Mouse (Mus musculus) liver, adult 2 months (tissue): ENCODE measurements around the gene Fut11. TPM values are rescaled to one million over a fixed set of nuclear protein-coding genes. Genes with fewer than 3 reads are reported as not detected.

ENCODE experiments used
- DNase-seq: peaks from one replicate; pipeline ENCODE4 v3.0.0-alpha.2; 2011; ENCODE audit warnings: low read depth, low spot score; ENCODE audit errors: extremely low read depth
- H3K27ac ChIP-seq: fragments of 200-500 bp; replicated peaks from 2 replicates; pipeline ENCODE4 v1.5.1; 2012; ENCODE audit warnings: low read depth, mild to moderate bottlenecking, control low read depth, inconsistent platforms, low read length; ENCODE audit not compliant: insufficient read depth
- H3K27me3 ChIP-seq: fragments of 200-500 bp; 2 replicates; pipeline ENCODE4 v1.6.1; 2012; ENCODE audit warnings: mild to moderate bottlenecking, moderate library complexity, low read length, inconsistent platforms; ENCODE audit not compliant: control insufficient read depth, insufficient read depth
- H3K36me3 ChIP-seq: fragments of 200-500 bp; 2 replicates; pipeline ENCODE4 v1.6.1; 2012; ENCODE audit warnings: low read length, inconsistent platforms; ENCODE audit not compliant: control insufficient read depth, insufficient read depth
- H3K4me1 ChIP-seq: fragments of 200-500 bp; 2 replicates; pipeline ENCODE4 v1.6.1; 2011; ENCODE audit warnings: low read length; ENCODE audit not compliant: control insufficient read depth, insufficient read depth
- H3K4me3 ChIP-seq: fragments of 200-500 bp; 2 replicates; pipeline ENCODE4 v1.5.1; 2011; ENCODE audit warnings: low read depth, mild to moderate bottlenecking, control low read depth, low read length, moderate library complexity; ENCODE audit not compliant: insufficient read depth
- H3K79me2 ChIP-seq: fragments of 200-500 bp; 2 replicates; pipeline ENCODE4 v1.6.1; 2012; ENCODE audit warnings: inconsistent platforms, mild to moderate bottlenecking, low read length, moderate library complexity; ENCODE audit not compliant: control insufficient read depth, insufficient read depth
- H3K9ac ChIP-seq: fragments of 200-500 bp; 2 replicates; pipeline ENCODE4 v1.6.1; 2012; ENCODE audit warnings: low read depth, mild to moderate bottlenecking, control low read depth, inconsistent platforms, low read length
- CTCF ChIP-seq: fragments of 200-500 bp; IDR thresholded peaks from 2 replicates; pipeline ENCODE4 v1.5.1; 2011; ENCODE audit warnings: low read depth, low read length, control low read depth
- POLR2A ChIP-seq: fragments of 200-500 bp; IDR thresholded peaks from 2 replicates; pipeline ENCODE4 v1.6.1; 2011; ENCODE audit warnings: low read length, control low read depth; ENCODE audit not compliant: insufficient read depth; ENCODE audit errors: extremely low read depth
- WGBS: fragments of 180-500 bp; shearing (Covaris S2); methylation state at CpG from one replicate; pipeline ENCODE4 v1.1.7; 2018; 5-methylcytosine and 5-hydroxymethylcytosine counted together
- polyA plus RNA-seq: library from polyadenylated mRNA; depleted of rRNA; stranded (reverse); fragments of >200 nt; gene quantifications from 2 replicates; pipeline ENCODE4 v1.2.3, GENCODE M21; 2012
- total RNA-seq: library from RNA; depleted of rRNA; stranded (reverse); fragments of >200 nt; gene quantifications from 2 replicates; pipeline ENCODE4 v1.2.3, GENCODE M21; 2014

Gene Fut11
- total and polyA plus RNA-seq, 2 experiments, result 3.3 to 3.8 TPM

- no peak overlapping the region; the same call in 1 of the 2 replicates for H3K27ac ChIP-seq
- H3K27me3 ChIP-seq, result no peaks in the 10 kb centered on the region
- WGBS, result 72% methylated on average over 13 of the region's 13 CpGs
- no peak for TF ChIP-seq CTCF
- TF ChIP-seq POLR2A, result no peak
- DNase-seq, result no peak
- peaks cover 57% of the 10 kb centered on the region for H3K36me3 ChIP-seq
- H3K4me3 ChIP-seq, result peak overlapping the region; percentile 69
- no peak overlapping the region for H3K9ac ChIP-seq
- no peaks in the 10 kb centered on the region; the same call in 1 of the 2 replicates for H3K4me1 ChIP-seq
- peaks cover 19% of the 10 kb centered on the region; the same call in 1 of the 2 replicates for H3K79me2 ChIP-seq
These were observed 434 bp upstream of the Fut11 start for GRCm38 (mm10) chr14:20694185-20694883.

DNA sequence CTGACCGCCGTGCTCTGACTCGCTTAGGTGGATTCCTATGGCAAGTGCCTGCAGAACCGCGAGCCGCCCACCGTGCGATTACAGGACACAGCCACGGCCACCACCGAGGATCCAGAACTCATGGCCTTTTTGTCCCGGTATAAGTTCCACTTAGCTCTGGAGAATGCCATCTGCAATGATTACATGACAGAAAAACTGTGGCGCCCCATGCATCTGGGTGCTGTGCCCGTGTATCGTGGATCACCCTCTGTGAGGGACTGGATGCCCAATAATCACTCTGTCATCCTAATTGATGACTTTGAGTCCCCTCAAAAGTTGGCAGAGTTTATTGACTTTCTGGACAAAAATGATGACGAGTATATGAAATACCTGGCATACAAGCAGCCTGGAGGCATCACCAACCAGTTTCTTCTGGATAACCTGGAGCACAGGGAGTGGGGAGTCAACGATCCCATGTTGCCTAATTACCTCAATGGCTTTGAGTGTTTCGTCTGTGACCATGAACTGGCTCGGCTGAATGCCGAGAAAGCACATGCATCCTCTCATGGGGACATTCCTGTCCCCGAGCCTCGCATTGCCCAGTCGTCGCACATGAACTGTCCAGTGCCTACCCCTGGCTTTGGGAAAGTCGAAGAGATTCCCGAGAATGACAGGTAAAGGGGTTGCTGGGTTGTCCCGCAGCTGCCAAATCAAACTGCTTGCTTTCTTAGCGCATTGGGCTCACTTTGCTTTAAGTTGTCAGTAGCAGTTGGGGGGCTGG is 1.2 kb downstream of the Fut11 start:
- WGBS, result 66% methylated on average over 27 of the region's 27 CpGs
- Histone ChIP-seq H3K27ac (no peak overlapping the region), H3K4me3 (peak overlapping the region; percentile 69), H3K9ac (peak overlapping the region; percentile 23; the same call in 1 of the 2 replicates), H3K27me3 (no peaks in the 10 kb centered on the region), H3K36me3 (peaks cover 44% of the 10 kb centered on the region), H3K79me2 (peaks cover 22% of the 10 kb centered on the region; the same call in 1 of the 2 replicates), H3K4me1 (peaks cover 2% of the 10 kb centered on the region)
- no peak for DNase-seq
- TF ChIP-seq CTCF, result no peak
- no peak for TF ChIP-seq POLR2A

- H3K9ac ChIP-seq, result no peak overlapping the region
- no peak overlapping the region for H3K4me3 ChIP-seq
- H3K27me3 ChIP-seq, result no peaks in the 10 kb centered on the region
- H3K4me1 ChIP-seq, result peaks cover 5% of the 10 kb centered on the region
- no peak overlapping the region for H3K27ac ChIP-seq
- DNase-seq, result no peak
- TF ChIP-seq CTCF, result peak; percentile 22; the same call in 1 of the 2 replicates
- no peak for TF ChIP-seq POLR2A
- peaks cover 36% of the 10 kb centered on the region for H3K36me3 ChIP-seq
- H3K79me2 ChIP-seq, result peaks cover 26% of the 10 kb centered on the region; the same call in 1 of the 2 replicates
- WGBS, result 54% methylated on average over 1 of the region's 1 CpGs
These were observed 2.2 kb downstream of the Fut11 start for GRCm38 (mm10) chr14:20696986-20697385.

DNA sequence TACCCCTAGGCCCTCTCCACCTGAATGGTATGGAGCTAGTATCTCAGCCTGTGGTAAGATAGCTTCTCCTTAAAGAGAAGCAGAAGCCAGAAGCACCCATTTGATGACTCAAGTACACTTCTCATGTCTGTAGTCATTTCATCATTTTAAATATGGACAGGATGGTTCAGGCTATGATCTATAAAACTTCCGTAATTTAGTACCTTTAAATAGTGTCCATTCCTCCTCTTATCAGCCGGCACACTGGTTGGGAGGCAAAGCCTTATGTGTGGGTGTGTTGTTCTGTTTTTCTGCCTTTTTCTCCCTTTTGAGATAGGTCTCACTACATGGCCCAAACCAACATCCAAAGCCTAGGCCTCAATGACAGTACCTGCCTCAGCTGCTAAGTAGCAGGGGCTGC is 3.7 kb downstream of the Fut11 start:
- peaks cover 26% of the 10 kb centered on the region; the same call in 1 of the 2 replicates for H3K79me2 ChIP-seq
- no peak overlapping the region for H3K9ac ChIP-seq
- H3K36me3 ChIP-seq, result peaks cover 22% of the 10 kb centered on the region; the same call in 1 of the 2 replicates
- TF ChIP-seq POLR2A (no peak), CTCF (no peak)
- 67% methylated on average over 2 of the region's 2 CpGs for WGBS
- H3K4me1 ChIP-seq, result peaks cover 5% of the 10 kb centered on the region
- DNase-seq, result no peak
- H3K4me3 ChIP-seq, result no peak overlapping the region
- H3K27me3 ChIP-seq, result no peaks in the 10 kb centered on the region
- no peak overlapping the region for H3K27ac ChIP-seq

DNA sequence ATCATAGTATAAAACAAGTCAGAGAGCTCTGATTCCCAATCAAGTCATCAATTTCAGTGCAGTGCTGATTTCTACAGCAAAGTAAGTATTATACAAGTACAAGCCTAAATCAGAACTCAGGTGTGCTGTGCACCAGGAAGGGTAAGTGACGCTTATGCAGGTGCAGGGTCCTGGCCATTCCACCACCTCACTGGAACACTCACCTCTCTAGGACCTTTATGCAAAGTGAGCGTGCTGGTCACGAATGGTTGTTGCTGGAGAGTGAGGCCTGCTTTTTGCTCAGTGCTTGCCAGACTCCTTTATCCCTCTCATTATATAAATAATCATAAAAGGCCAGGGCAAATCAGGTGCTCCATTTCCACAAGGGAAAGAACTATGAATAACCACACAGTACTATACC is 5.6 kb downstream of the Fut11 start:
- H3K9ac ChIP-seq, result no peak overlapping the region
- TF ChIP-seq POLR2A (no peak), CTCF (no peak)
- no peaks in the 10 kb centered on the region for H3K27me3 ChIP-seq
- H3K79me2 ChIP-seq, result peaks cover 21% of the 10 kb centered on the region; the same call in 1 of the 2 replicates
- H3K4me3 ChIP-seq, result no peak overlapping the region
- peaks cover 5% of the 10 kb centered on the region for H3K4me1 ChIP-seq
- no peak for DNase-seq
- no peak overlapping the region for H3K27ac ChIP-seq
- H3K36me3 ChIP-seq, result peaks cover 17% of the 10 kb centered on the region; the same call in 1 of the 2 replicates
- 82% methylated on average over 3 of the region's 3 CpGs for WGBS

DNA sequence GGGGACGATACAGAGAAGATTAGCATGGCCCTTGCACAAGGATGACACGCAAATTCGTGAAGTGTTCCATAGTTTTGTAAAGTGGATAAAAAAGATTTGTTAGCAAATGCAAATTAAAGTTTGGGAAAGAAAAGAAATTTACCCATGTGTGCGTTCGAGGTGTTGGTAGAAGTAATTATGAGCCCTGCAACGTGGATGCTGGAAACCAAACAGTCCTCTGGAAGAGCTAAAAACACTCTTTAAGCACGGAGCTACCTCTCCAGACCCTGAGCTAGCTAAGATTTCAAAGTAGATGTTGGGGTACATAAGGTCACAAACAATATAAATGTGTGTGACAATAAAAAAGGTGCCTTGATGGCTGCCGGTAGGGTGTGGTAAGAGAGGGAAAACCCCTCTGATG is 6.8 kb downstream of the Fut11 start:
- WGBS, result 81% methylated on average over 8 of the region's 8 CpGs
- no peak overlapping the region for H3K9ac ChIP-seq
- no peak overlapping the region for H3K27ac ChIP-seq
- no peak for DNase-seq
- H3K27me3 ChIP-seq, result no peaks in the 10 kb centered on the region
- no peak overlapping the region for H3K4me3 ChIP-seq
- peaks cover 15% of the 10 kb centered on the region; the same call in 1 of the 2 replicates for H3K36me3 ChIP-seq
- H3K4me1 ChIP-seq, result peaks cover 5% of the 10 kb centered on the region
- peaks cover 14% of the 10 kb centered on the region; the same call in 1 of the 2 replicates for H3K79me2 ChIP-seq
- TF ChIP-seq POLR2A (no peak), CTCF (no peak)
